In genomic region chr1:23146198-23146873, GRCm38 (mm10) we compare ENCODE assay signal across 21 mouse cellular contexts. TPM values are rescaled to one million over a fixed set of nuclear protein-coding genes. Genes with fewer than 3 reads are reported as not detected.
DNase-seq lines count a peak whose midpoint lies in the region; ATAC-seq and TF ChIP-seq lines count a peak whose summit lies in the region.
"Had no signal": no experiment of that assay in that cellular context is flagged by ENCODE, and none has a peak within 500 bp of the region (broad histone marks: within the 10 kb centered on the region; RNA-seq: fewer than 3 reads in every experiment).

No protein-coding gene starts in this region.

- no peaks in the 10 kb centered on the region for H3K36me3 ChIP-seq in lung, embryonic 16.5 days (ENCODE audit: control insufficient read depth, insufficient read depth, low read length)
- no peaks in the 10 kb centered on the region for H3K36me3 ChIP-seq in forebrain, postnatal 0 days (ENCODE audit: insufficient read depth)
- H3K36me3 ChIP-seq: embryonic facial prominence, embryonic 12.5 days; hindbrain, embryonic 10.5 days; limb, embryonic 15.5 days had no signal

- H3K27me3 ChIP-seq in lung, embryonic 16.5 days (ENCODE audit: control insufficient read depth, insufficient read depth, low read depth, low read length), result no peaks in the 10 kb centered on the region
- H3K27me3 ChIP-seq in forebrain, postnatal 0 days (ENCODE audit: insufficient read depth, low read length), result no peaks in the 10 kb centered on the region
- H3K27me3 ChIP-seq: embryonic facial prominence, embryonic 12.5 days; limb, embryonic 15.5 days had no signal

- H3K4me3 ChIP-seq in lung, embryonic 16.5 days (ENCODE audit: low read length), result no peak overlapping the region
- no peak overlapping the region for H3K4me3 ChIP-seq in lung, adult 2 months (replicated peaks; ENCODE audit: extremely low read depth, low read depth, low read length)
- no peak overlapping the region for H3K4me3 ChIP-seq in forebrain, postnatal 0 days (ENCODE audit: low read depth, low read length)
- H3K4me3 ChIP-seq: embryonic facial prominence, embryonic 12.5 days; hindbrain, embryonic 10.5 days; layer of hippocampus, adult 2 months; left cerebral cortex, adult 2 months; limb, embryonic 15.5 days had no signal

- DNase-seq in heart, adult 18-20 months, result peak; percentile 27 to 31
- no peak for DNase-seq in heart, adult 8-10 months (ENCODE audit: low spot score)
- no peak for DNase-seq in lung, adult 2 months
- peak; percentile 22 for DNase-seq in forebrain, postnatal 0 days
- DNase-seq in heart, postnatal 36 days, result peak; percentile 5 to 16
- DNase-seq in adrenal gland, postnatal 10 days, result no peak
- DNase-seq: adrenal gland, postnatal 14 days; cerebellum, postnatal 25 days; midbrain, embryonic 14.5 days; right cerebral cortex, adult 18-20 months had no signal

- no peak for TF ChIP-seq CTCF in lung, adult 2 months (IDR thresholded peaks at IDR 0.05; ENCODE audit: insufficient read depth, low read length)
- no peak for TF ChIP-seq CTCF in forebrain, postnatal 0 days (IDR thresholded peaks at IDR 0.05; ENCODE audit: low read depth)

- H3K4me1 ChIP-seq in lung, embryonic 16.5 days (replicated peaks; ENCODE audit: control insufficient read depth, insufficient read depth, low read length), result peaks cover 10% of the 10 kb centered on the region
- peaks cover 4% of the 10 kb centered on the region for H3K4me1 ChIP-seq in lung, adult 2 months (ENCODE audit: control insufficient read depth, insufficient read depth, low read length)
- H3K4me1 ChIP-seq in forebrain, postnatal 0 days (ENCODE audit: insufficient read depth), result no peaks in the 10 kb centered on the region
- H3K4me1 ChIP-seq: embryonic facial prominence, embryonic 12.5 days; hindbrain, embryonic 10.5 days; limb, embryonic 15.5 days had no signal

- H3K9ac ChIP-seq in lung, embryonic 16.5 days (ENCODE audit: low read length), result no peak overlapping the region
- no peak overlapping the region for H3K9ac ChIP-seq in forebrain, postnatal 0 days
- H3K9ac ChIP-seq: embryonic facial prominence, embryonic 12.5 days; limb, embryonic 15.5 days had no signal

- peaks cover 2% of the 10 kb centered on the region; the same call in 1 of the 2 replicates for H3K9me3 ChIP-seq in lung, embryonic 16.5 days (ENCODE audit: control insufficient read depth, low read length)
- no peaks in the 10 kb centered on the region for H3K9me3 ChIP-seq in forebrain, postnatal 0 days (ENCODE audit: low read length)
- H3K9me3 ChIP-seq: embryonic facial prominence, embryonic 12.5 days; hindbrain, embryonic 10.5 days; limb, embryonic 15.5 days had no signal

- peak; percentile 89 for ATAC-seq in lung, embryonic 16.5 days (ENCODE audit: low read depth)
- ATAC-seq in forebrain, postnatal 0 days, result peak; percentile 71

- no peak for TF ChIP-seq POLR2A in lung, adult 2 months (IDR thresholded peaks at IDR 0.05; ENCODE audit: borderline replicate concordance, extremely low read depth, low read depth, low read length)

- intact Hi-C loops in heart, postnatal 36 days (cut with DNase I), result no loop called here

- WGBS in lung, embryonic 16.5 days, result 31% methylated on average over 5 of the region's 5 CpGs
- 38% methylated on average over 5 of the region's 5 CpGs for WGBS in lung, adult 2 months
- 35% methylated on average over 5 of the region's 5 CpGs for WGBS in forebrain, postnatal 0 days

- no peak overlapping the region for H3K4me2 ChIP-seq in lung, embryonic 16.5 days (ENCODE audit: low read depth, low read length)
- no peak overlapping the region for H3K4me2 ChIP-seq in forebrain, postnatal 0 days (ENCODE audit: low read depth)
- H3K4me2 ChIP-seq: embryonic facial prominence, embryonic 12.5 days; limb, embryonic 15.5 days had no signal

- peak overlapping the region; percentile 68 for H3K27ac ChIP-seq in lung, embryonic 16.5 days (ENCODE audit: low read length)
- no peak overlapping the region for H3K27ac ChIP-seq in forebrain, postnatal 0 days (ENCODE audit: low read depth, low read length)
- H3K27ac ChIP-seq: embryonic facial prominence, embryonic 12.5 days; hindbrain, embryonic 10.5 days; layer of hippocampus, adult 2 months; left cerebral cortex, adult 2 months; limb, embryonic 15.5 days had no signal

RNA-seq across cellular contexts. Expression of gene 4933415F23Rik, which starts 44.3 kb away (rescaled TPM):
- total RNA-seq in heart, adult 18-20 months (2021), result not detected
- total RNA-seq in heart, adult 8-10 months (2022), result not detected
- polyA plus RNA-seq in lung, embryonic 16.5 days (2015; fragmentation: Nextera tagmentation; extraction: Ambion mirVana), result not detected in 2 replicates
- 0.06 TPM in 1 of 2 replicates, not detected in the other for polyA plus RNA-seq in lung, adult 2 months (2012; rRNA removed)
- total RNA-seq in forebrain, postnatal 0 days (2014; rRNA removed), result 0.10 TPM in 1 of 2 replicates, not detected in the other
- polyA plus RNA-seq in forebrain, postnatal 0 days (2015; fragmentation: Nextera tagmentation; extraction: Ambion mirVana), result 0.08 TPM in 1 of 2 replicates, not detected in the other
- total RNA-seq in heart, postnatal 36 days (2021), result not detected
- total RNA-seq in adrenal gland, postnatal 10 days (2021), result not detected
- total RNA-seq: adrenal gland, postnatal 14 days; layer of hippocampus, adult 2 months; left cerebral cortex, adult 2 months; megakaryocyte progenitor cell, adult 5-6 weeks had no signal
- polyA plus RNA-seq: embryonic facial prominence, embryonic 12.5 days; hindbrain, embryonic 10.5 days; intestine, embryonic 14.5 days; kidney, embryonic 16.5 days; limb, embryonic 15.5 days; midbrain, embryonic 14.5 days; stomach, embryonic 14.5 days; thymus, postnatal 0 days had no signal

Comparison
In these comparisons a context has a peak if more than half of its experiments do, and no peak if none do; other contexts are left out.
1. DNase-seq: peak in heart, adult 18-20 months (2 of 2), forebrain, postnatal 0 days (single experiment) and heart, postnatal 36 days (2 of 2); none in heart, adult 8-10 months (single experiment), lung, adult 2 months (single experiment) and adrenal gland, postnatal 10 days (single experiment).